8 mouse cellular contexts compared by ENCODE assay signal in the genomic region with DNA sequence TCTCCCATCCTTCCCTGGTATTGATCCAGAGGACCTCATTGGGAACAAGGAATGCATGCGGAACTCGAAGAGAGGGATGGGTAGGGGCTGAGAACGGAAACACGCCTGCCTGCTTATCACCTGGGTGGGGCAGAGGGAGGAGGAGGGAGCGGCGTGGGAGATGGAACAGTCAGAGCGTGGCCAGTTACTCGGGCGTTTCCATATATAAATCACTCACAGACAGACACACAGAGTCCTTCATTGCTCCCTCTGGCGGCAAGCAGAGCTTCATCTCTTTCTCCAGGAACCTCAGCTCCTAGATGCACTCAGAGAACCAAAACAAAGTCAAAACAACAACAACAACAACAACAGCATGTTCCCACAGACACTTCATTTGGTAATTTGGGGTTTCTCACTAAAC. TPM values are rescaled to one million over a fixed set of nuclear protein-coding genes. Genes with fewer than 3 reads are reported as not detected.
A peak's percentile ranks its signal among the peaks of the same experiment; 100 is the strongest.
DNase-seq lines count a peak whose midpoint lies in the region; ATAC-seq and TF ChIP-seq lines count a peak whose summit lies in the region.

No protein-coding gene starts in this region.

- no peaks in the 10 kb centered on the region for H3K9me3 ChIP-seq in heart, embryonic 15.5 days (replicated peaks)
- no peaks in the 10 kb centered on the region for H3K9me3 ChIP-seq in liver, embryonic 16.5 days (replicated peaks; ENCODE audit: control insufficient read depth, low read length)

- H3K4me2 ChIP-seq in heart, embryonic 15.5 days: peak overlapping the region; percentile 44
- H3K4me2 ChIP-seq in liver, embryonic 16.5 days (ENCODE audit: low read depth, low read length): peak overlapping the region; percentile 6; the same call in 1 of the 2 replicates

- ATAC-seq in heart, embryonic 15.5 days (replicated peaks; ENCODE audit: insufficient number of reproducible peaks, insufficient read depth, low FRiP score, low read depth): no peak
- ATAC-seq in liver, embryonic 16.5 days (ENCODE audit: low read depth): no peak
- ATAC-seq in granulocyte monocyte progenitor cell, adult 5-6 weeks (replicated peaks; ENCODE audit: poor library complexity, severe bottlenecking): no peak

- H3K4me1 ChIP-seq in heart, embryonic 15.5 days (replicated peaks): peaks cover 29% of the 10 kb centered on the region
- peaks cover 13% of the 10 kb centered on the region for H3K4me1 ChIP-seq in liver, embryonic 16.5 days (ENCODE audit: control insufficient read depth, low read depth, low read length)

- no peak overlapping the region for H3K9ac ChIP-seq in heart, embryonic 15.5 days
- no peak overlapping the region for H3K9ac ChIP-seq in liver, embryonic 16.5 days (ENCODE audit: low read depth, low read length)

- H3K4me3 ChIP-seq in layer of hippocampus, adult 2 months: no peak overlapping the region
- H3K4me3 ChIP-seq in heart, embryonic 15.5 days: 0 out of 2 replicates have a peak overlapping the region, but pooled peaks have one; percentile 2
- H3K4me3 ChIP-seq in liver, embryonic 16.5 days (ENCODE audit: low read depth, low read length): no peak overlapping the region

- 12% methylated on average over 10 of the region's 10 CpGs for WGBS in heart, embryonic 15.5 days
- 13% methylated on average over 10 of the region's 10 CpGs for WGBS in liver, embryonic 16.5 days (ENCODE audit: insufficient replicate concordance)

- peak; percentile 67 for TF ChIP-seq CTCF in layer of hippocampus, adult 2 months (conservative IDR thresholded peaks at IDR 0.05)

- DNase-seq in layer of hippocampus, adult 2 months (ENCODE audit: low spot score in 2 of 2): no peak
- DNase-seq in layer of hippocampus, postnatal 10 days (ENCODE audit: low spot score in 2 of 2): no peak
- DNase-seq in MEL-GATA-1-ER (ENCODE audit: extremely low read depth, low read depth): peak; percentile 59
- DNase-seq in testis, postnatal 14 days (ENCODE audit: low spot score): peak; percentile 42
- no peak for DNase-seq in frontal cortex, postnatal 25 days (ENCODE audit: low spot score in 2 of 2)

- no peak overlapping the region for H3K27ac ChIP-seq in layer of hippocampus, adult 2 months
- H3K27ac ChIP-seq in heart, embryonic 15.5 days: peak overlapping the region; percentile 35; the same call in 1 of the 2 replicates
- no peak overlapping the region for H3K27ac ChIP-seq in liver, embryonic 16.5 days (ENCODE audit: low read length)

- H3K27me3 ChIP-seq in heart, embryonic 15.5 days: no peaks in the 10 kb centered on the region
- peaks cover 6% of the 10 kb centered on the region for H3K27me3 ChIP-seq in liver, embryonic 16.5 days (ENCODE audit: control insufficient read depth, insufficient read depth, low read depth, low read length)

- H3K36me3 ChIP-seq in heart, embryonic 15.5 days: no peaks in the 10 kb centered on the region
- no peaks in the 10 kb centered on the region for H3K36me3 ChIP-seq in liver, embryonic 16.5 days (ENCODE audit: control insufficient read depth, insufficient read depth)

RNA-seq across cellular contexts. Expression of a gene that starts 9.5 kb away (rescaled TPM):
- total RNA-seq in layer of hippocampus, adult 2 months (2021): 1 to 10 TPM; 2.9 to 3.2 TPM
- not detected for total RNA-seq in layer of hippocampus, postnatal 10 days (2021)
- 3,693 and 4,133 TPM in 2 replicates for polyA plus RNA-seq in heart, embryonic 15.5 days (2015; fragmentation: Nextera tagmentation; extraction: Ambion mirVana)
- polyA plus RNA-seq in liver, embryonic 16.5 days (2015; fragmentation: Nextera tagmentation; extraction: Ambion mirVana): 8.8 and 15.6 TPM in 2 replicates
- not detected in 2 replicates for total RNA-seq in granulocyte monocyte progenitor cell, adult 5-6 weeks (2014; fragmentation: Nextera tagmentation)
- not detected in 2 replicates for total RNA-seq in granulocyte monocyte progenitor cell, adult 5-6 weeks (2017)

RNA-seq across cellular contexts. Expression of a gene that starts 22.8 kb away (rescaled TPM):
- 10 to 100 TPM; 11.8 to 12.1 TPM for total RNA-seq in layer of hippocampus, adult 2 months (2021)
- 10 to 100 TPM; 12.3 to 12.7 TPM for total RNA-seq in layer of hippocampus, postnatal 10 days (2021)
- polyA plus RNA-seq in heart, embryonic 15.5 days (2015; fragmentation: Nextera tagmentation; extraction: Ambion mirVana): 70.5 and 85.0 TPM in 2 replicates
- 4.8 and 5.0 TPM in 2 replicates for polyA plus RNA-seq in liver, embryonic 16.5 days (2015; fragmentation: Nextera tagmentation; extraction: Ambion mirVana)
- total RNA-seq in granulocyte monocyte progenitor cell, adult 5-6 weeks (2014; fragmentation: Nextera tagmentation): 1.9 TPM in 1 of 2 replicates, not detected in the other
- total RNA-seq in granulocyte monocyte progenitor cell, adult 5-6 weeks (2017): 0.17 and 1.0 TPM in 2 replicates

RNA-seq across cellular contexts. Expression of a gene that starts 29.7 kb away (rescaled TPM):
- 1 to 10 TPM in 1 of 2 experiments, under 1 TPM in 1; 0.97 to 1.3 TPM for total RNA-seq in layer of hippocampus, adult 2 months (2021)
- total RNA-seq in layer of hippocampus, postnatal 10 days (2021): 1 to 10 TPM in 1 of 2 experiments, under 1 TPM in 1; 0.64 to 1.1 TPM
- 3.2 and 5.8 TPM in 2 replicates for polyA plus RNA-seq in heart, embryonic 15.5 days (2015; fragmentation: Nextera tagmentation; extraction: Ambion mirVana)
- polyA plus RNA-seq in liver, embryonic 16.5 days (2015; fragmentation: Nextera tagmentation; extraction: Ambion mirVana): 0.09 and 1.5 TPM in 2 replicates
- total RNA-seq in granulocyte monocyte progenitor cell, adult 5-6 weeks (2014; fragmentation: Nextera tagmentation): not detected in 2 replicates
- not detected in 2 replicates for total RNA-seq in granulocyte monocyte progenitor cell, adult 5-6 weeks (2017)

RNA-seq across cellular contexts. Expression of a gene that starts 47.4 kb away (rescaled TPM):
- total RNA-seq in layer of hippocampus, adult 2 months (2021): 1 to 10 TPM; 1.4 to 1.6 TPM
- 1 to 10 TPM in 1 of 2 experiments, under 1 TPM in 1; 0.42 to 1.7 TPM for total RNA-seq in layer of hippocampus, postnatal 10 days (2021)
- 7,410 and 9,283 TPM in 2 replicates for polyA plus RNA-seq in heart, embryonic 15.5 days (2015; fragmentation: Nextera tagmentation; extraction: Ambion mirVana)
- 3.6 and 5.9 TPM in 2 replicates for polyA plus RNA-seq in liver, embryonic 16.5 days (2015; fragmentation: Nextera tagmentation; extraction: Ambion mirVana)
- not detected in 2 replicates for total RNA-seq in granulocyte monocyte progenitor cell, adult 5-6 weeks (2014; fragmentation: Nextera tagmentation)
- not detected in 2 replicates for total RNA-seq in granulocyte monocyte progenitor cell, adult 5-6 weeks (2017)

Comparison
In these comparisons a context has a peak if more than half of its experiments do, and no peak if none do; other contexts are left out.
1. DNase-seq: peak in MEL-GATA-1-ER (single experiment) and testis, postnatal 14 days (single experiment); none in layer of hippocampus, adult 2 months (0 of 2), layer of hippocampus, postnatal 10 days (0 of 2) and frontal cortex, postnatal 25 days (0 of 2).
2. RNA of a gene that starts 22.8 kb away (total RNA-seq): 12.3 to 12.7 TPM in layer of hippocampus, postnatal 10 days and 11.8 to 12.1 TPM in layer of hippocampus, adult 2 months; 0.17 to 1.9 TPM in granulocyte monocyte progenitor cell, adult 5-6 weeks; every median in the first group is over 4 times any median in the second.